Mouse (Mus musculus) midbrain, embryonic 11.5 days (tissue): ENCODE data around the gene Commd1. TPM values are rescaled to one million over a fixed set of nuclear protein-coding genes. Genes with fewer than 3 reads are reported as not detected.

Experiments used
- ATAC-seq: fragments of 200-750 bp; cut with Nextera tagmentation; 2 replicates; pipeline ENCODE4 v1.8.0; 2017; ENCODE audit warnings: moderate TSS enrichment, moderate library complexity; ENCODE audit not compliant: low FRiP score
- DNase-seq: peaks from one replicate; pipeline ENCODE4 v3.0.0; 2015; ENCODE audit warnings: low spot score; ENCODE audit errors: missing footprints
- H3K27ac ChIP-seq: fragments of 300-500 bp; sonication (generic); 2 replicates; pipeline ENCODE4 v1.5.1; 2014; ENCODE audit warnings: low read depth, low read length
- H3K27me3 ChIP-seq: fragments of 300-500 bp; sonication (generic); 2 replicates; pipeline ENCODE4 v1.6.1; 2014; ENCODE audit warnings: mild to moderate bottlenecking, low read length, moderate library complexity, mixed read lengths; ENCODE audit not compliant: control insufficient read depth, insufficient read depth
- H3K36me3 ChIP-seq: fragments of 300-500 bp; sonication (generic); 2 replicates; pipeline ENCODE4 v1.6.1; 2014; ENCODE audit warnings: mild to moderate bottlenecking, low read length, moderate library complexity, mixed read lengths; ENCODE audit not compliant: control insufficient read depth, insufficient read depth
- H3K4me1 ChIP-seq: fragments of 300-500 bp; sonication (generic); 2 replicates; pipeline ENCODE4 v1.6.1; 2014; ENCODE audit warnings: low read length; ENCODE audit not compliant: control insufficient read depth, insufficient read depth
- H3K4me2 ChIP-seq: fragments of 300-500 bp; sonication (generic); 2 replicates; pipeline ENCODE4 v1.6.1; 2014; ENCODE audit warnings: mild to moderate bottlenecking, moderate library complexity
- H3K4me3 ChIP-seq: fragments of 300-500 bp; sonication (generic); 2 replicates; pipeline ENCODE4 v1.5.1; 2014; ENCODE audit warnings: low read depth, low read length
- H3K9ac ChIP-seq: fragments of 300-500 bp; sonication (generic); 2 replicates; pipeline ENCODE4 v1.6.1; 2014; ENCODE audit warnings: low read length
- H3K9me3 ChIP-seq: fragments of 300-500 bp; sonication (generic); 2 replicates; pipeline ENCODE4 v1.6.1; 2016; ENCODE audit warnings: low read length; ENCODE audit not compliant: control insufficient read depth
- WGBS: fragments of 180-500 bp; shearing (Covaris S2); extraction: QIAGEN DNeasy Blood & Tissue Kit; methylation state at CpG from one replicate; pipeline ENCODE4 v1.1.7; 2014; 5-methylcytosine and 5-hydroxymethylcytosine counted together
- polyA plus RNA-seq: library from polyadenylated mRNA; unstranded; fragments of >200 nt; fragmentation: Nextera tagmentation; extraction: Ambion mirVana; gene quantifications from 2 replicates; pipeline ENCODE4 v1.2.1, GENCODE M21; 2014

Gene Commd1
- polyA plus RNA-seq, 1 experiment from 2014 or later: 437 TPM

DNA sequence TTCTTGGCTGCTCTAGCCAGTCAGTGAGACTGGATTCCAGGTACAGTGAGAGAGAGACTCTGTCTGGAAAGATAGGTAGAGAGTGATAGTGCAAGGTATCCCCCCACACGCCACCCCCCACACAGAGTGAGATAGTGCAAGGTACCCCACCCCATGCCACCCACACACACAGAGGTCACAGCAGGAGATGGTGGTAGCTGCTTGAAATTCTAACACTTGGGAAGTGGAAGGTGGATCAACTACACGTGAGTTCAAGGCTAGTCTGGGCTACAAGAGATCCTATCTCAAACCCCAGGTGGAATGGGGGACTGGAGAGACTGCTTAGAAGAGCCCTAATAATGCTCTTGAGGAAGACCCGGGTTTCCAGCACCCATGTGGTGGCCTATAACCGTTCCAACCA is 1.1 kb downstream of the Commd1 start:
- peaks cover 8% of the 10 kb centered on the region for H3K4me1 ChIP-seq
- H3K27ac ChIP-seq: no peak overlapping the region

DNA sequence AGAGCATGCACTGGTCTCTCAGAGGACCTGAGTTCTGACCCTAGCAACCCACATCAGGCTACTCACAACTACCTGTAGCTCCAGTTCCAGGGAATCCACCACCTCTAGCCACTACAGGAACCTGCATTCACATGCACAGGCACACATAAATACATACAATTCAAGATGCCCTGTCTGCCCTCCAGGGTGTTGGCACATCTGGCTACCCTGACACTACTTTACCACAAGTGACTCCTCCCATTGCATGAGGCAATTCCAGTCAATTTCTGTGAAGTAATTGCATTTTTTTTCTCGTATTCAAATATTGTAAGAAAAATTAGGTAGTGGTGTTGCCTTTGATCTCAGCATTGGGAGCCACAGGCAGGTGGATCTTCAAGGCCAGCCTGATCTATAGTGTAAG is 3.0 kb downstream of the Commd1 start:
- DNase-seq: no peak
- Histone ChIP-seq H3K27me3 (no peaks in the 10 kb centered on the region), H3K9ac (no peak overlapping the region), H3K4me3 (no peak overlapping the region), H3K4me2 (no peak overlapping the region), H3K9me3 (no peaks in the 10 kb centered on the region), H3K4me1 (peaks cover 14% of the 10 kb centered on the region), H3K27ac (no peak overlapping the region), H3K36me3 (no peaks in the 10 kb centered on the region)
- no peak for ATAC-seq
- 94% methylated on average over 1 of the region's 1 CpGs for WGBS

More for the DNA sequence above, 1.1 kb downstream of the Commd1 start:
- H3K27me3 ChIP-seq: no peaks in the 10 kb centered on the region
- peak overlapping the region; percentile 56 for H3K4me3 ChIP-seq
- peak overlapping the region; percentile 76 for H3K4me2 ChIP-seq
- no peaks in the 10 kb centered on the region for H3K36me3 ChIP-seq
- DNase-seq (no peak), ATAC-seq (no peak)
- H3K9me3 ChIP-seq: no peaks in the 10 kb centered on the region
- 48% methylated on average over 4 of the region's 4 CpGs for WGBS
- peak overlapping the region; percentile 69 for H3K9ac ChIP-seq

DNA sequence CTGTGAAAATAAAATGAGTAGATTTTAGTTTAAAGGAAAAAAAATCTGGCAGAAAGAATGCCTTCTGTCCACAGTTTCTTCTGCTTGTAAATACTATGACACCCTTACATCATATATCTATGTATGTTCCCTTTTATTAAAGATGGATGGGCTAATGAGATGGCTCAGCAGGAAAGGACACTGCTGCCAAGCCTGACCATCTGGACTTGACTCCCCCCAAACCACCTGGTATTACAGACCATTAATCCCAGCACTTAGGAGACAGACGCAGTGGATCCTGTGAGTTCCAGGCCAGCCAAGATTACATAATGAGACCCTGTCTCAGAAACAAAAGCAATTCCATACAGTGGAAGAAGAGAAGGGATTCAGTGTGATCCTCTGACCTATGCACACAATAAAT is 3.5 kb downstream of the Commd1 start:
- 0 out of 2 replicates have a peak, but pooled peaks cover 2% of the 10 kb centered on the region for H3K36me3 ChIP-seq
- no peak overlapping the region for H3K4me3 ChIP-seq
- peaks cover 14% of the 10 kb centered on the region for H3K4me1 ChIP-seq
- H3K27me3 ChIP-seq: no peaks in the 10 kb centered on the region
- WGBS: 78% methylated on average over 1 of the region's 1 CpGs
- DNase-seq (no peak), ATAC-seq (no peak)
- H3K9ac ChIP-seq: no peak overlapping the region
- no peak overlapping the region for H3K4me2 ChIP-seq
- no peak overlapping the region for H3K27ac ChIP-seq
- no peaks in the 10 kb centered on the region; the same call in 1 of the 2 replicates for H3K9me3 ChIP-seq

DNA sequence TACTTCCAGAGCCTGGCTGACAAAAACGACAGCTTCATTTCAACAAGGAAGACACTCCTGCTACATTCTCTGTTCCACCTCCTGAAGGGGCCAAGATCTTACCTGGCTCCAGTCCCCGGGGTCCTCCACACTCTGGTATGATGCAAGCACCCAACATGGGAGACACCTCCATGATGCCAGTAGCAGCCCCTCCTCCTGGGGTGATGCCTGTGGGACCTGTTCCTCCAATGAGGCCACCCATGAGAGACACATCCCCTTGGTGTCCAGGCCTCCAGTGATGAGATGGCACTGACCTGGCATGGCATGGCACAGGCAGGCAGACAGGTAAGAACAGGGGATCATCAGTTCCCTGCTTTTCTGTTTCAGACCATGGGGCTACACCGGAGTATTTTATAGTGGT is 4.0 kb downstream of the Commd1 start:
- no peaks in the 10 kb centered on the region; the same call in 1 of the 2 replicates for H3K9me3 ChIP-seq
- H3K4me1 ChIP-seq: peaks cover 14% of the 10 kb centered on the region
- WGBS: 91% methylated on average over 3 of the region's 3 CpGs
- H3K36me3 ChIP-seq: 0 out of 2 replicates have a peak, but pooled peaks cover 5% of the 10 kb centered on the region
- no peak overlapping the region for H3K4me2 ChIP-seq
- H3K27me3 ChIP-seq: no peaks in the 10 kb centered on the region
- no peak overlapping the region for H3K4me3 ChIP-seq
- no peak overlapping the region for H3K27ac ChIP-seq
- H3K9ac ChIP-seq: no peak overlapping the region
- DNase-seq: no peak
- ATAC-seq: no peak

DNA sequence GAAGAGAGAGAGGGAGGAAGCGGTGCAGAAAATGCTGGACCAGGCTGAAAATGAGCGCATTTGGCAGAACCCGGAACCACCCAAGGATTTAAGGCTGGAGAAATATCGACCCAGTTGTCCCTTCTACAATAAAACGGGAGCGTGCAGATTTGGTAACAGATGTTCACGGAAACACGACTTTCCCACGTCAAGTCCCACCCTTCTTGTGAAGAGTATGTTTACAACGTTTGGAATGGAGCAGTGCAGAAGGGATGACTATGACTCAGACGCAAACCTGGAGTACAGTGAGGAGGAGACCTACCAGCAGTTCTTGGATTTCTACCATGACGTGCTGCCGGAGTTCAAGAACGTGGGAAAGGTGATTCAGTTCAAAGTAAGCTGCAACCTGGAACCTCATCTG is 8.6 kb downstream of the Commd1 start:
- H3K4me1 ChIP-seq: peaks cover 8% of the 10 kb centered on the region; the same call in 1 of the 2 replicates
- peaks cover 7% of the 10 kb centered on the region; the same call in 1 of the 2 replicates for H3K36me3 ChIP-seq
- H3K4me3 ChIP-seq: peak overlapping the region; percentile 54
- peak overlapping the region; percentile 67 for H3K9ac ChIP-seq
- H3K4me2 ChIP-seq: peak overlapping the region; percentile 58
- DNase-seq: peak; percentile 88
- no peak for ATAC-seq
- H3K9me3 ChIP-seq: peaks cover 12% of the 10 kb centered on the region
- no peaks in the 10 kb centered on the region for H3K27me3 ChIP-seq
- H3K27ac ChIP-seq: no peak overlapping the region
- WGBS: 51% methylated on average over 14 of the region's 14 CpGs

DNA sequence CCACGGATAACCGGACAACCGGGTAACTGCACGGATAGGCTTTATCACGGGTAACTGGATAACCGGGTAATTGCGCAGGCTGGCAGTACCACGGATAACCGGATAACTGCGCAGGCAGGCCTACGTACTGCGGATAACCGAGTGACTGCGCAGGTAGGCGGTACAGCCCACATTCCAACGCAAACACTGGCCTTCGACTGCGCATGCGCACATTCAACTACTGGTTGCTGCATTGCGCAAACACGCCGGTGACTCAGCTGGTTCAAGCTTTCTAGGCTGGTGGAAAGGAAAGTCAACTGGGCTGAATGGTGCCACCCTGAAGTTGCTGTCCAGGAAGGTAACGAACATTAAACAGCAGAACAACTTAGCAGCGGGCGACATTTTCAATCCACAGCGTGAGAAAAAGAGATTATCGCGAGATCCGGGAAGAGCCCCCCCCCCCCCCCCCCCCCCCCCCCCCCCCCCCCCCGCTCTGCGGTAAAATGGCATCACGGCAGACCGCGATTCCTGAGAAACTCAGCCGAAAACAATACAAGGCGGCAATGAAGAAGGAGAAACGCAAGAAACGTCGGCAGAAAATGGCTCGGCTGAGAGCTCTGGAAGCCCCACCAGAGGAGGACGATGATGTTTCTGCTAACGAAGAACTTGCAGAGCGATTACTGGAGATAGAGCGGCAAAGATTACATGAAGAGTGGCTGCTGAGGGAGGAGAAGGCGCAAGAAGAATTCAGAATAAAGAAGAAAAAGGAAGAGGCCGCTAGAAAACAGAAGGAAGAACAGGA is 9.2 kb downstream of the Commd1 start:
- ATAC-seq: peak; percentile 79
- H3K4me1 ChIP-seq: peaks cover 8% of the 10 kb centered on the region; the same call in 1 of the 2 replicates
- H3K27me3 ChIP-seq: no peaks in the 10 kb centered on the region
- peak overlapping the region; percentile 80 for H3K4me2 ChIP-seq
- H3K9me3 ChIP-seq: peaks cover 13% of the 10 kb centered on the region
- DNase-seq: peak; percentile 96
- 46% methylated on average over 44 of the region's 46 CpGs for WGBS
- peaks cover 7% of the 10 kb centered on the region; the same call in 1 of the 2 replicates for H3K36me3 ChIP-seq
- no peak overlapping the region for H3K27ac ChIP-seq
- peak overlapping the region; percentile 67 for H3K9ac ChIP-seq
- peak overlapping the region; percentile 54 for H3K4me3 ChIP-seq

DNA sequence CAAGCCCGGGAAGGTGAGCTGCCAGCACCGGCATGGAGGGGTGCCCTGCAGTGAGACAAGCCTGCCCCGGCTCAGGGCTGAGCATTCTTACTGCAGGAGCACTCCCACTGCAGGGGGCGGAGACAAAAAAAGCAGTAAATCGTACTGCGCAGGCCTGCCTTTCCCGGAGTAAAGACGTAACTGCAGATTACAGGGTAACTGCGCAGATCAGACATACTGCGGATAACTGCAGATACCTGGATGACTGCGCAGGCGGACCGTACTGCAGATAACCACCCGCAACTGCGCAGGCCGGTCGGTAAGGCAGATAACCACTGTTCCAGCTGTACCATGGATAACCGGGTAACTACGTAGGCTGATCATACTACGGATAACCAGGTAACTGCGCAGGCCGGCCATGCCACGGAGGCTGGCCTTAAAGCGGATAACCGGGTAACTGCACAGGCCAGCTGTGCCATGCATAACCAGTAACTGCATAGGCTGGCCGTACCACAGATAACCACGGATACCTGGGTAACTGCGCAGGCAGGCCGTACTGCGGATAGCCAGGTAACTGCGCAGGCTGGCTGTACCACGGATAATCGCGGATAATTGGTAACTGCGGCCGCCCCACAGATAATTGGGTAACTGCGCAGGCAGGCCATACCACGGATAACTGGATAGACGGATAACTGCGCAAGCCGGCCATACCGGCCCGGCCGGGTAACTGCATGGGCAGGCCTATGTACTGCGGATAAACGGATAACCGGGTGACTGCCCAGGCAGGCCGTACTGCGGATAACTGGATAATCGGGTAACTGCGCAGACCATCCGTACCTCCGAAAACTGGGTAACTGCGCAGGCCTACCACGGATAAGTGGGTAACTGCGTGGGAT is 10.1 kb downstream of the Commd1 start, which contains the start of gene Zrsr1:
Zrsr1 (plus strand) TSS at position 171 of the 875 bp plus-strand sequence.
- DNase-seq: peak; percentile 93
- H3K4me3 ChIP-seq: peak within 1 kb of the TSS; percentile 54
- WGBS: 51% methylated on average over 56 of the region's 56 CpGs
- H3K9ac ChIP-seq: peak within 1 kb of the TSS; percentile 56
- no peak within 1 kb of the TSS for H3K27ac ChIP-seq
- peaks cover 7% of the 10 kb centered on the region; the same call in 1 of the 2 replicates for H3K36me3 ChIP-seq
- no peaks in the 10 kb centered on the region for H3K27me3 ChIP-seq
- peak within 1 kb of the TSS; percentile 80 for H3K4me2 ChIP-seq
- H3K9me3 ChIP-seq: peaks cover 18% of the 10 kb centered on the region
- peaks cover 8% of the 10 kb centered on the region; the same call in 1 of the 2 replicates for H3K4me1 ChIP-seq
- peak; percentile 72 for ATAC-seq

DNA sequence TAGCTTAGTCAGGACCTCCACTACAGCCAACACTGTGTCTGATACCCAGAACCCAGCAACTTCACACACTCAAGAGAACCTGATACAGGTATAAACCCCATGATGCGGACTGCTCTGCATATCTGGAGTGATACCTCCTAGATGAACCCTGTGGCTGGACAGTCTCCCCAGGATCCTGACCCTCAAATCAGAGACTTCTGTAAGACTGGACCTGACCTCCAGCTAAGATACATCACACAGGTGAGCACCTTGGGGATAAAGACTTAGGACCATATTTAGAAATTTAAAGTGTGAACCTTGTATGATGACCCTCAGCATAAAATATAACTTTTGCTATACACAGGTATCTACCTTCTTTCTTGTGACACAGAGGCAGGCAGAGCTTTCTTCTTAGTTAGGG is 11.6 kb downstream of the Commd1 start:
- no peak overlapping the region for H3K9ac ChIP-seq
- WGBS: 100% methylated on average over 1 of the region's 1 CpGs
- H3K36me3 ChIP-seq: peaks cover 7% of the 10 kb centered on the region; the same call in 1 of the 2 replicates
- no peak overlapping the region for H3K4me3 ChIP-seq
- no peak for ATAC-seq
- no peak overlapping the region for H3K27ac ChIP-seq
- H3K27me3 ChIP-seq: no peaks in the 10 kb centered on the region
- peaks cover 18% of the 10 kb centered on the region for H3K9me3 ChIP-seq
- H3K4me1 ChIP-seq: peaks cover 6% of the 10 kb centered on the region; the same call in 1 of the 2 replicates
- H3K4me2 ChIP-seq: no peak overlapping the region
- DNase-seq: peak; percentile 59
